Mouse (Mus musculus) lung, embryonic 14.5 days (tissue): ENCODE results near the gene Nagpa. TPM values are rescaled to one million over a fixed set of nuclear protein-coding genes. Genes with fewer than 3 reads are reported as not detected.
A peak's percentile ranks its signal among the peaks of the same experiment; 100 is the strongest.

Source experiments
- ATAC-seq: fragments of 200-750 bp; cut with Nextera tagmentation; 2 replicates; pipeline ENCODE4 v1.8.0; 2017; ENCODE audit warnings: mild to moderate bottlenecking, moderate TSS enrichment, moderate library complexity; ENCODE audit not compliant: insufficient read depth
- DNase-seq: peaks from one replicate; pipeline ENCODE4 v3.0.0-alpha.2; 2015
- H3K27ac ChIP-seq: fragments of 300-500 bp; sonication (generic); 2 replicates; pipeline ENCODE4 v1.5.1; 2014; ENCODE audit warnings: low read depth, mild to moderate bottlenecking, moderate library complexity
- H3K27me3 ChIP-seq: fragments of 300-500 bp; sonication (generic); 2 replicates; pipeline ENCODE4 v1.6.1; 2014; ENCODE audit warnings: low read length, control low read depth; ENCODE audit not compliant: insufficient read depth
- H3K36me3 ChIP-seq: fragments of 300-500 bp; sonication (generic); 2 replicates; pipeline ENCODE4 v1.6.1; 2014; ENCODE audit warnings: control low read depth; ENCODE audit not compliant: insufficient read depth
- H3K4me1 ChIP-seq: fragments of 300-500 bp; sonication (generic); 2 replicates; pipeline ENCODE4 v1.6.1; 2014; ENCODE audit warnings: antibody characterized with exemption, control low read depth; ENCODE audit not compliant: insufficient read depth
- H3K4me2 ChIP-seq: fragments of 300-500 bp; sonication (generic); 2 replicates; pipeline ENCODE4 v1.6.1; 2014; ENCODE audit warnings: mild to moderate bottlenecking
- H3K4me3 ChIP-seq: fragments of 300-500 bp; sonication (generic); 2 replicates; pipeline ENCODE4 v1.5.1; 2014; ENCODE audit warnings: low read depth, low read length
- H3K9ac ChIP-seq: fragments of 300-500 bp; sonication (generic); 2 replicates; pipeline ENCODE4 v1.6.1; 2014
- H3K9me3 ChIP-seq: fragments of 300-500 bp; sonication (generic); 2 replicates; pipeline ENCODE4 v1.6.1; 2016; ENCODE audit warnings: low read depth, low read length, control low read depth
- CTCF ChIP-seq: IDR thresholded peaks from 2 replicates; pipeline ENCODE4 v1.5.1; 2016; ENCODE audit warnings: antibody characterized with exemption, low read depth
- WGBS: fragments of 180-500 bp; shearing (Covaris S2); extraction: QIAGEN DNeasy Blood & Tissue Kit; methylation state at CpG from one replicate; pipeline ENCODE4 v1.1.7; 2014; 5-methylcytosine and 5-hydroxymethylcytosine counted together
- polyA plus RNA-seq: library from polyadenylated mRNA; unstranded; fragments of >200 nt; fragmentation: Nextera tagmentation; extraction: Ambion mirVana; gene quantifications from 2 replicates; pipeline ENCODE4 v1.2.1, GENCODE M21; 2014

Nagpa gene
- polyA plus RNA-seq, 1 experiment from 2014 or later: 23.3 TPM

DNA sequence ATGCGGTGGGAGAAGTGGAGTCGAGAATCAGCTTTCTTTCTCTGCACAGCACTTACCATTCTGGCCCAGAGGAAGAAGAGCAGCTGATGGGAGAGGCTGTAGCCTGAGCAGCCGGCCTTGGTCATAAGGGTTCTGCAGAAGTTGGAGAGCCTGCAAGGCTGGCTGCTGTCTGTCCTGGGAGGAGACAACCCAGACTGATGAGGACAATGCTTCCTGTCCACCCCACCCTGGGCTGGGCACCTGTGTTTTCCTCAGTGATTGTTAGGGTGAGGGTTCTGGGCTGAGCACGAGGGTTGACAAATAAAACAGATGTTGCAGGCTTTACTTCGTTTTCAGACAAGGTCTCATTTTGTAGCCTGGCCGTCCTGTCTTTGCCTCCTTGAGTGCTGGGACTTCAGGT lies 12.9 kb upstream of the Nagpa start:
- 43% methylated on average over 6 of the region's 6 CpGs for WGBS
- Histone ChIP-seq H3K27me3 (no peaks in the 10 kb centered on the region), H3K36me3 (no peaks in the 10 kb centered on the region), H3K9me3 (no peaks in the 10 kb centered on the region), H3K9ac (no peak overlapping the region), H3K4me1 (no peaks in the 10 kb centered on the region; the same call in 1 of the 2 replicates), H3K4me3 (no peak overlapping the region), H3K4me2 (no peak overlapping the region), H3K27ac (no peak overlapping the region)
- no peak for TF ChIP-seq CTCF
- DNase-seq (no peak), ATAC-seq (no peak)

DNA sequence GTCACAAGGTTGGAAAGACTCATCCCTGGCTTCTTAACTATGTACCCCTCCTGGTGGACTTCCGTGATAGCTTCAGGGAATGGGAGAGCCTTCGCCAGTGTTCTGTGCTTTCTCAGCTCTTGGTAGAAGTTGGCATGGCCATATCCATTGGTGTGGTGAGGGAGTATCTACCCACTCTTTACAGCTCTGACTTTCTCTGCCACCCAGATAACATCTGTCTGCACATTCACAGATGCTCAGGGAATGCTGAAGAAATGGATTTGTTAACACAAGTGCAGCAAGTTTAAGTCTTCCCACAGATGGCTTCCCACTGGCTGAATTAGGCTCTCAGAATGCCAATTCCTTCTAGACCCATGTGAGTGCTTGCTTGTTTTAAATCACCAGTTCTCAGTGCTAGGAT lies 10.3 kb upstream of the Nagpa start:
- TF ChIP-seq CTCF: no peak
- no peak for ATAC-seq
- 90% methylated on average over 2 of the region's 2 CpGs for whole genome bisulfite sequencing
- Histone ChIP-seq H3K4me1 (no peaks in the 10 kb centered on the region), H3K36me3 (no peaks in the 10 kb centered on the region), H3K9me3 (no peaks in the 10 kb centered on the region), H3K27me3 (no peaks in the 10 kb centered on the region), H3K4me2 (no peak overlapping the region), H3K9ac (no peak overlapping the region), H3K4me3 (no peak overlapping the region), H3K27ac (no peak overlapping the region)
- no peak for DNase-seq

GRCm38 (mm10) chr16:5212150-5212549 lies 8.3 kb upstream of the Nagpa start:
- no peak overlapping the region for H3K9ac ChIP-seq
- H3K4me1 ChIP-seq: no peaks in the 10 kb centered on the region
- no peaks in the 10 kb centered on the region for H3K36me3 ChIP-seq
- no peak overlapping the region for H3K4me3 ChIP-seq
- WGBS: 80% methylated on average over 3 of the region's 3 CpGs
- H3K27ac ChIP-seq: no peak overlapping the region
- no peak for TF ChIP-seq CTCF
- no peaks in the 10 kb centered on the region for H3K27me3 ChIP-seq
- ATAC-seq (no peak), DNase-seq (no peak)
- no peaks in the 10 kb centered on the region for H3K9me3 ChIP-seq
- H3K4me2 ChIP-seq: no peak overlapping the region

DNA sequence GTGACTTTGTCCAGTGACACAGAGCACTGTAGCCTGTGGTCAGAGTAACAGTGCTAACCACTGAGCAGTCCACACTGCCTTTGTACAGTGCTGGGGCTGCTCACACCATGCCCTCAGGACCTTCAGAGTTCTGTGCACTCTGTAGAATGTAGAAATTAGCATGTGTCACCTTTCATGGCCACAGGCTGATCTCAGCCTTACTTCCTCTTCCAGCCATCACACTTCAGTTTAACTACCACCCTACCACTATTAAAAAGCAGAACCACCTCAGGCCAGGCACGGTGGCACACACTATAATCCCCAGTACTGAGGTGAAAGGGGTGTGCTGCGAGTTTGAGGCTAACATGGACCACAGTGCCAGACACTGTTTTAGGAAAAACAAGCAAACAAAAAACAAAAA lies 6.6 kb upstream of the Nagpa start:
- 63% methylated on average over 2 of the region's 2 CpGs for WGBS

DNA sequence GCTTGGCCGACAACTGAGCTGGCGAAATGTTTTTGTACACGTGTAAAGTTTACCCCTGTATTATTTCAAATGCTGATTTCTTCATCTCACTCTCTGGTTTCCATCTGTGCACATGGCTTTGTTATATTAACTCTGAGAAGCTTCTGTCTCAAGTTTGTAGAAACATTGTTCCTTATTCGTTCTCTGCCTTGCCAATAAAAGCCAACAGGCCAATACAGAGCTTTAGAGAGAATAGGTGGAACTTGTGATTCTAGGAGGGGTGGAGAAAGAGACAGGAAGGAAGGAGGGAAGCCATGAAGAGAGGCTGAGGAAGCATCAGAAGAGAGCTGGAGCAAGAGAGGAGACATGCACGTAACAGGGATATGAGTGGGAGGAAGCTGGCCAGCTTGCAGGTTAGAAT lies 2.2 kb upstream of the Nagpa start:
- no peak for TF ChIP-seq CTCF
- no peaks in the 10 kb centered on the region for H3K36me3 ChIP-seq
- ATAC-seq (no peak), DNase-seq (no peak)
- H3K27me3 ChIP-seq: no peaks in the 10 kb centered on the region
- 0 out of 2 replicates have a peak, but pooled peaks cover 3% of the 10 kb centered on the region for H3K4me1 ChIP-seq
- H3K4me2 ChIP-seq: no peak overlapping the region
- no peak overlapping the region for H3K27ac ChIP-seq
- no peak overlapping the region for H3K9ac ChIP-seq
- H3K9me3 ChIP-seq: no peaks in the 10 kb centered on the region
- no peak overlapping the region for H3K4me3 ChIP-seq
- whole genome bisulfite sequencing: 71% methylated on average over 5 of the region's 5 CpGs

More for the DNA sequence above, 6.6 kb upstream of the Nagpa start:
- Histone ChIP-seq H3K27me3 (no peaks in the 10 kb centered on the region), H3K36me3 (no peaks in the 10 kb centered on the region), H3K4me3 (no peak overlapping the region), H3K4me2 (no peak overlapping the region), H3K9ac (no peak overlapping the region), H3K4me1 (no peaks in the 10 kb centered on the region), H3K9me3 (no peaks in the 10 kb centered on the region), H3K27ac (no peak overlapping the region)
- no peak for TF ChIP-seq CTCF
- ATAC-seq: no peak
- no peak for DNase-seq

GRCm38 (mm10) chr16:5205431-5205970 lies 1.7 kb upstream of the Nagpa start:
- Histone ChIP-seq H3K4me2 (no peak overlapping the region), H3K27ac (no peak overlapping the region), H3K4me1 (0 out of 2 replicates have a peak, but pooled peaks cover 3% of the 10 kb centered on the region), H3K36me3 (no peaks in the 10 kb centered on the region), H3K9me3 (no peaks in the 10 kb centered on the region), H3K27me3 (no peaks in the 10 kb centered on the region), H3K9ac (no peak overlapping the region), H3K4me3 (no peak overlapping the region)
- DNase-seq (no peak), ATAC-seq (no peak)
- TF ChIP-seq CTCF: no peak
- 79% methylated on average over 5 of the region's 5 CpGs for WGBS

GRCm38 (mm10) chr16:5203200-5203599 lies 612 bp downstream of the Nagpa start:
- DNase-seq (peak; percentile 7), ATAC-seq (peak; percentile 53)
- WGBS: 1% methylated on average over 36 of the region's 36 CpGs
- H3K4me2 ChIP-seq: peak overlapping the region; percentile 98
- H3K4me1 ChIP-seq: 0 out of 2 replicates have a peak, but pooled peaks cover 3% of the 10 kb centered on the region
- H3K36me3 ChIP-seq: peaks cover 4% of the 10 kb centered on the region; the same call in 1 of the 2 replicates
- TF ChIP-seq CTCF: no peak
- no peaks in the 10 kb centered on the region for H3K27me3 ChIP-seq
- no peaks in the 10 kb centered on the region for H3K9me3 ChIP-seq
- peak overlapping the region; percentile 86 for H3K4me3 ChIP-seq
- H3K27ac ChIP-seq: no peak overlapping the region
- peak overlapping the region; percentile 62 for H3K9ac ChIP-seq
